Mouse (Mus musculus): Measurements from ENCODE around the gene Slc52a3. TPM values are rescaled to one million over a fixed set of nuclear protein-coding genes. Genes with fewer than 3 reads are reported as not detected.

Gene Slc52a3
- polyA plus RNA-seq, 1 experiment from 2014 or later: 8.4 TPM

GRCm38 (mm10) chr2:151977689-151978440 is 18.4 kb upstream of the Slc52a3 start:
- H3K9me3 ChIP-seq: no peaks in the 10 kb centered on the region
- ATAC-seq (ENCODE audit: insufficient number of reproducible peaks, low FRiP score, low TSS enrichment, low read depth): no peak
- H3K27ac ChIP-seq: no peak overlapping the region
- H3K36me3 ChIP-seq: no peaks in the 10 kb centered on the region
- H3K4me2 ChIP-seq: 0 out of 2 replicates have a peak overlapping the region, but pooled peaks have one; percentile 84
- H3K27me3 ChIP-seq: peaks cover 12% of the 10 kb centered on the region
- no peak overlapping the region for H3K9ac ChIP-seq
- 73% methylated on average over 4 of the region's 4 CpGs for WGBS
- peaks cover 40% of the 10 kb centered on the region for H3K4me1 ChIP-seq
- no peak overlapping the region for H3K4me3 ChIP-seq

- Histone ChIP-seq H3K4me1 (peaks cover 35% of the 10 kb centered on the region), H3K27me3 (peaks cover 8% of the 10 kb centered on the region), H3K9ac (no peak overlapping the region), H3K9me3 (no peaks in the 10 kb centered on the region), H3K4me2 (peak overlapping the region; percentile 84; the same call in 1 of the 2 replicates), H3K36me3 (no peaks in the 10 kb centered on the region), H3K4me3 (peak overlapping the region; percentile 56), H3K27ac (no peak overlapping the region)
- no peak for ATAC-seq (ENCODE audit: insufficient number of reproducible peaks, low FRiP score, low TSS enrichment, low read depth)
- WGBS: 51% methylated on average over 6 of the region's 6 CpGs
Measured at GRCm38 (mm10) chr2:151978494-151978893, 17.8 kb upstream of the Slc52a3 start.

GRCm38 (mm10) chr2:151979470-151980354 is 16.6 kb upstream of the Slc52a3 start, which contains the start of gene Fam110a:
TSS of gene Fam110a (minus strand) at chr2:151980219.
- H3K4me1 ChIP-seq: peaks cover 31% of the 10 kb centered on the region
- H3K27me3 ChIP-seq: no peaks in the 10 kb centered on the region
- under 1% methylated on average over 46 of the region's 46 CpGs for WGBS
- no peaks in the 10 kb centered on the region for H3K9me3 ChIP-seq
- peak within 1 kb of the TSS; percentile 29; the same call in 1 of the 2 replicates for H3K27ac ChIP-seq
- peak within 1 kb of the TSS; percentile 84 for H3K4me2 ChIP-seq
- H3K9ac ChIP-seq: peak within 1 kb of the TSS; percentile 51
- no peaks in the 10 kb centered on the region for H3K36me3 ChIP-seq
- peak within 1 kb of the TSS; percentile 56 for H3K4me3 ChIP-seq
- peak; percentile 70; the same call in 1 of the 2 replicates for ATAC-seq (ENCODE audit: insufficient number of reproducible peaks, low FRiP score, low TSS enrichment, low read depth)

- ATAC-seq (ENCODE audit: insufficient number of reproducible peaks, low FRiP score, low TSS enrichment, low read depth): no peak
- H3K9me3 ChIP-seq: no peaks in the 10 kb centered on the region
- H3K27me3 ChIP-seq: no peaks in the 10 kb centered on the region
- peak overlapping the region; percentile 56 for H3K4me3 ChIP-seq
- H3K9ac ChIP-seq: 0 out of 2 replicates have a peak overlapping the region, but pooled peaks have one; percentile 51
- H3K27ac ChIP-seq: peak overlapping the region; percentile 29; the same call in 1 of the 2 replicates
- H3K36me3 ChIP-seq: no peaks in the 10 kb centered on the region
- peak overlapping the region; percentile 84 for H3K4me2 ChIP-seq
- 42% methylated on average over 3 of the region's 3 CpGs for WGBS
- peaks cover 31% of the 10 kb centered on the region for H3K4me1 ChIP-seq
Measured at GRCm38 (mm10) chr2:151980355-151980693, 16.0 kb upstream of the Slc52a3 start.

GRCm38 (mm10) chr2:151981268-151981667 is 15.0 kb upstream of the Slc52a3 start:
- Histone ChIP-seq H3K4me2 (no peak overlapping the region), H3K4me3 (no peak overlapping the region), H3K36me3 (no peaks in the 10 kb centered on the region), H3K27me3 (no peaks in the 10 kb centered on the region), H3K9me3 (no peaks in the 10 kb centered on the region), H3K27ac (no peak overlapping the region), H3K4me1 (peaks cover 31% of the 10 kb centered on the region), H3K9ac (no peak overlapping the region)
- ATAC-seq (ENCODE audit: insufficient number of reproducible peaks, low FRiP score, low TSS enrichment, low read depth): no peak
- WGBS: 64% methylated on average over 6 of the region's 6 CpGs

GRCm38 (mm10) chr2:151982476-151982875 is 13.8 kb upstream of the Slc52a3 start:
- no peak overlapping the region for H3K27ac ChIP-seq
- H3K9me3 ChIP-seq: no peaks in the 10 kb centered on the region
- H3K4me2 ChIP-seq: no peak overlapping the region
- no peak for ATAC-seq (ENCODE audit: insufficient number of reproducible peaks, low FRiP score, low TSS enrichment, low read depth)
- no peaks in the 10 kb centered on the region for H3K36me3 ChIP-seq
- peaks cover 31% of the 10 kb centered on the region for H3K4me1 ChIP-seq
- H3K27me3 ChIP-seq: no peaks in the 10 kb centered on the region
- no peak overlapping the region for H3K9ac ChIP-seq
- no peak overlapping the region for H3K4me3 ChIP-seq

- 41% methylated on average over 9 of the region's 9 CpGs for WGBS
- ATAC-seq (ENCODE audit: insufficient number of reproducible peaks, low FRiP score, low TSS enrichment, low read depth): no peak
- no peak overlapping the region for H3K9ac ChIP-seq
- H3K4me3 ChIP-seq: no peak overlapping the region
- no peak overlapping the region; the same call in 1 of the 2 replicates for H3K27ac ChIP-seq
- no peaks in the 10 kb centered on the region for H3K36me3 ChIP-seq
- H3K4me2 ChIP-seq: no peak overlapping the region
- peaks cover 17% of the 10 kb centered on the region for H3K4me1 ChIP-seq
- H3K27me3 ChIP-seq: no peaks in the 10 kb centered on the region
- no peaks in the 10 kb centered on the region for H3K9me3 ChIP-seq
Measured at GRCm38 (mm10) chr2:151984019-151984418, 12.3 kb upstream of the Slc52a3 start.

GRCm38 (mm10) chr2:151985426-151986172 is 10.7 kb upstream of the Slc52a3 start:
- H3K4me3 ChIP-seq: no peak overlapping the region
- H3K4me1 ChIP-seq: peaks cover 4% of the 10 kb centered on the region; the same call in 1 of the 2 replicates
- H3K9me3 ChIP-seq: no peaks in the 10 kb centered on the region
- no peaks in the 10 kb centered on the region for H3K36me3 ChIP-seq
- H3K9ac ChIP-seq: no peak overlapping the region
- no peaks in the 10 kb centered on the region for H3K27me3 ChIP-seq
- no peak overlapping the region for H3K27ac ChIP-seq
- no peak for ATAC-seq (ENCODE audit: insufficient number of reproducible peaks, low FRiP score, low TSS enrichment, low read depth)
- H3K4me2 ChIP-seq: no peak overlapping the region
- 59% methylated on average over 7 of the region's 7 CpGs for WGBS

- Histone ChIP-seq H3K4me2 (no peak overlapping the region), H3K4me3 (no peak overlapping the region), H3K4me1 (peaks cover 4% of the 10 kb centered on the region; the same call in 1 of the 2 replicates), H3K27me3 (no peaks in the 10 kb centered on the region), H3K9me3 (no peaks in the 10 kb centered on the region), H3K36me3 (no peaks in the 10 kb centered on the region), H3K9ac (no peak overlapping the region), H3K27ac (no peak overlapping the region)
- ATAC-seq (ENCODE audit: insufficient number of reproducible peaks, low FRiP score, low TSS enrichment, low read depth): no peak
- WGBS: 67% methylated on average over 8 of the region's 8 CpGs
Measured at GRCm38 (mm10) chr2:151986958-151987357, 9.4 kb upstream of the Slc52a3 start.

GRCm38 (mm10) chr2:151988978-151989377 is 7.3 kb upstream of the Slc52a3 start:
- H3K4me2 ChIP-seq: no peak overlapping the region
- no peak overlapping the region for H3K9ac ChIP-seq
- peaks cover 6% of the 10 kb centered on the region; the same call in 1 of the 2 replicates for H3K27me3 ChIP-seq
- H3K36me3 ChIP-seq: no peaks in the 10 kb centered on the region
- no peak overlapping the region for H3K4me3 ChIP-seq
- no peak overlapping the region for H3K27ac ChIP-seq
- ATAC-seq (ENCODE audit: insufficient number of reproducible peaks, low FRiP score, low TSS enrichment, low read depth): no peak
- WGBS: 73% methylated on average over 2 of the region's 2 CpGs
- H3K9me3 ChIP-seq: no peaks in the 10 kb centered on the region
- peaks cover 3% of the 10 kb centered on the region; the same call in 1 of the 2 replicates for H3K4me1 ChIP-seq

- H3K4me3 ChIP-seq: no peak overlapping the region
- 9% methylated on average over 1 of the region's 1 CpGs for WGBS
- H3K27me3 ChIP-seq: peaks cover 22% of the 10 kb centered on the region
- no peaks in the 10 kb centered on the region for H3K36me3 ChIP-seq
- H3K9ac ChIP-seq: no peak overlapping the region
- ATAC-seq (ENCODE audit: insufficient number of reproducible peaks, low FRiP score, low TSS enrichment, low read depth): no peak
- no peak overlapping the region for H3K27ac ChIP-seq
- H3K4me1 ChIP-seq: peaks cover 10% of the 10 kb centered on the region
- no peaks in the 10 kb centered on the region for H3K9me3 ChIP-seq
- H3K4me2 ChIP-seq: no peak overlapping the region
Measured at GRCm38 (mm10) chr2:151990985-151991394, 5.3 kb upstream of the Slc52a3 start.
